Mouse (Mus musculus) left cerebral cortex, postnatal 10 days (tissue): ENCODE measurements at regions not wholly inside any gene's neighbourhood (a gene's known extent, or its start where the extent isn't known, plus 50 kb on each side); places are given as distances from the start of the nearest gene placed in this dataset.
A peak's percentile ranks its signal among the peaks of the same experiment; 100 is the strongest.

Experiments used
- DNase-seq, 2 experiments: peaks; one replicate each; pipeline ENCODE4 v3.0.0; 2021 to 2022; ENCODE audit warnings: low spot score in 2 of 2, mixed read lengths in 1 of 2; ENCODE audit errors: extremely low spot score in 1 of 2
- intact Hi-C: fragments of 180-260 bp; cut with DNase I; formaldehyde crosslinking; loops from one replicate; pipeline ENCODE4 v1.15.1; 2025

- intact Hi-C loops, result no loop called here
- DNase-seq, result no peak
These were observed 134.7 kb upstream of the Smim15 start for GRCm38 (mm10) chr13:107909343-107910067.

- no peak for DNase-seq
- intact Hi-C loops, result no loop called here
These were observed 136.3 kb upstream of the Smim15 start for GRCm38 (mm10) chr13:107907966-107908365.

GRCm38 (mm10) chr13:107904851-107905250 is 139.4 kb upstream of the Smim15 start:
- DNase-seq, result no peak
- intact Hi-C loops, result no loop called here

GRCm38 (mm10) chr13:107904051-107904740 is 140.1 kb upstream of the Smim15 start:
- intact Hi-C loops, result no loop called here
- DNase-seq, result no peak

GRCm38 (mm10) chr13:107903150-107903959 is 140.9 kb upstream of the Smim15 start:
- no peak for DNase-seq
- intact Hi-C loops, result no loop called here

GRCm38 (mm10) chr13:107902800-107903149 is 141.5 kb upstream of the Smim15 start:
- DNase-seq, result no peak
- intact Hi-C loops, result no loop called here

- peak in 1 of 2 experiments; percentile 62 for DNase-seq
- intact Hi-C loops, result no loop called here
These were observed 144.5 kb upstream of the Smim15 start for GRCm38 (mm10) chr13:107899600-107900229.

- intact Hi-C loops, result no loop called here
- no peak for DNase-seq
These were observed 146.6 kb upstream of the Smim15 start for GRCm38 (mm10) chr13:107897646-107898045.

GRCm38 (mm10) chr13:107897184-107897583 is 147.1 kb upstream of the Smim15 start:
- intact Hi-C loops, result no loop called here
- no peak for DNase-seq

GRCm38 (mm10) chr13:107893581-107894183 is 150.6 kb upstream of the Smim15 start:
- no peak for DNase-seq
- intact Hi-C loops, result loop anchor here (5.0 kb wide), 3 partner anchors 84 to 259 kb away; partner anchors contain the start of gene Smim15

- no peak for DNase-seq
- intact Hi-C loops, result loop anchor here (5.0 kb wide), 3 partner anchors 84 to 259 kb away; partner anchors contain the start of gene Smim15
These were observed 151.2 kb upstream of the Smim15 start for GRCm38 (mm10) chr13:107893081-107893480.

- DNase-seq, result no peak
- intact Hi-C loops, result loop anchor here (5.0 kb wide), 3 partner anchors 85 to 260 kb away; partner anchors contain the start of gene Smim15
These were observed 152.3 kb upstream of the Smim15 start for GRCm38 (mm10) chr13:107891946-107892345.

- intact Hi-C loops, result loop anchor here (5.0 kb wide), 3 partner anchors 86 to 261 kb away; partner anchors contain the start of gene Smim15
These were observed 153.1 kb upstream of the Smim15 start for GRCm38 (mm10) chr13:107890866-107891821.

GRCm38 (mm10) chr13:107889985-107890865 is 154.0 kb upstream of the Smim15 start:
- peak; percentile 98 to 100 for DNase-seq
- intact Hi-C loops, result loop anchor here (5.0 to 10.0 kb wide), 7 partner anchors 43 to 428 kb away; partner anchors contain the start of gene Smim15

More at GRCm38 (mm10) chr13:107890866-107891821, 153.1 kb upstream of the Smim15 start:
- peak; percentile 38 to 86 for DNase-seq

- peak; percentile 23 to 69 for DNase-seq
- intact Hi-C loops, result loop anchor here (5.0 to 10.0 kb wide), 4 partner anchors 42 to 427 kb away; no protein-coding TSS in a partner anchor
These were observed 154.7 kb upstream of the Smim15 start for GRCm38 (mm10) chr13:107889588-107889984.
